Mouse (Mus musculus): ENCODE results near the gene Lrrc56.

The Lrrc56 gene

GRCm38 (mm10) chr7:141193948-141194347 is at the start of gene Lrrc56, which contains the start of gene Hras:
Gene Lrrc56, plus strand, starts transcription at chr7:141194157.
Gene Hras, minus strand, starts transcription at chr7:141194005.
- peak; percentile 97 for DNase-seq

- no peak for DNase-seq
Measured at GRCm38 (mm10) chr7:141144650-141145049, 49.3 kb upstream of the Lrrc56 start.

- DNase-seq, result no peak
Measured at GRCm38 (mm10) chr7:141145403-141145802, 48.6 kb upstream of the Lrrc56 start.

- DNase-seq, result no peak
Measured at GRCm38 (mm10) chr7:141146043-141146595, 47.8 kb upstream of the Lrrc56 start.

GRCm38 (mm10) chr7:141147044-141147443 is 46.9 kb upstream of the Lrrc56 start:
- no peak for DNase-seq

- no peak for DNase-seq
Measured at GRCm38 (mm10) chr7:141148639-141149038, 45.3 kb upstream of the Lrrc56 start.

- no peak for DNase-seq
Measured at GRCm38 (mm10) chr7:141155362-141155761, 38.6 kb upstream of the Lrrc56 start.

- no peak for DNase-seq
Measured at GRCm38 (mm10) chr7:141164397-141164796, 29.6 kb upstream of the Lrrc56 start.

GRCm38 (mm10) chr7:141164850-141165249 is 29.1 kb upstream of the Lrrc56 start:
- no peak for DNase-seq

GRCm38 (mm10) chr7:141167901-141168517 is 25.9 kb upstream of the Lrrc56 start:
- DNase-seq, result no peak

- DNase-seq, result peak; percentile 27 to 44
Measured at GRCm38 (mm10) chr7:141168518-141168953, 25.4 kb upstream of the Lrrc56 start.

GRCm38 (mm10) chr7:141169300-141169699 is 24.7 kb upstream of the Lrrc56 start:
- no peak for DNase-seq

GRCm38 (mm10) chr7:141169866-141170265 is 24.1 kb upstream of the Lrrc56 start:
- no peak for DNase-seq

- DNase-seq, result peak; percentile 83 to 90
Measured at GRCm38 (mm10) chr7:141172116-141173006, 21.6 kb upstream of the Lrrc56 start, which contains the start of gene Rnh1. Gene Rnh1, minus strand, starts transcription at chr7:141172857.

GRCm38 (mm10) chr7:141173323-141173850 is 20.6 kb upstream of the Lrrc56 start:
- DNase-seq, result no peak

GRCm38 (mm10) chr7:141175068-141175467 is 18.9 kb upstream of the Lrrc56 start:
- DNase-seq, result no peak

- DNase-seq, result peak; percentile 61 to 73
Measured at GRCm38 (mm10) chr7:141176173-141176572, 17.8 kb upstream of the Lrrc56 start.

GRCm38 (mm10) chr7:141188194-141188593 is 5.8 kb upstream of the Lrrc56 start:
- DNase-seq, result no peak

GRCm38 (mm10) chr7:141188733-141189132 is 5.2 kb upstream of the Lrrc56 start:
- no peak for DNase-seq

- no peak for DNase-seq
Measured at GRCm38 (mm10) chr7:141190220-141190619, 3.7 kb upstream of the Lrrc56 start.

GRCm38 (mm10) chr7:141191036-141191435 is 2.9 kb upstream of the Lrrc56 start:
- DNase-seq, result no peak

- DNase-seq, result no peak
Measured at GRCm38 (mm10) chr7:141191796-141192685, 1.9 kb upstream of the Lrrc56 start.
